Mouse (Mus musculus): ENCODE measurements around the gene 9530077C05Rik. TPM values are rescaled to one million over a fixed set of nuclear protein-coding genes. Genes with fewer than 3 reads are reported as not detected.
A peak's percentile ranks its signal among the peaks of the same experiment; 100 is the strongest.

Gene 9530077C05Rik
- 0.75 and 1.2 TPM in 2 replicates for polyA plus RNA-seq (2012; rRNA removed)

DNA sequence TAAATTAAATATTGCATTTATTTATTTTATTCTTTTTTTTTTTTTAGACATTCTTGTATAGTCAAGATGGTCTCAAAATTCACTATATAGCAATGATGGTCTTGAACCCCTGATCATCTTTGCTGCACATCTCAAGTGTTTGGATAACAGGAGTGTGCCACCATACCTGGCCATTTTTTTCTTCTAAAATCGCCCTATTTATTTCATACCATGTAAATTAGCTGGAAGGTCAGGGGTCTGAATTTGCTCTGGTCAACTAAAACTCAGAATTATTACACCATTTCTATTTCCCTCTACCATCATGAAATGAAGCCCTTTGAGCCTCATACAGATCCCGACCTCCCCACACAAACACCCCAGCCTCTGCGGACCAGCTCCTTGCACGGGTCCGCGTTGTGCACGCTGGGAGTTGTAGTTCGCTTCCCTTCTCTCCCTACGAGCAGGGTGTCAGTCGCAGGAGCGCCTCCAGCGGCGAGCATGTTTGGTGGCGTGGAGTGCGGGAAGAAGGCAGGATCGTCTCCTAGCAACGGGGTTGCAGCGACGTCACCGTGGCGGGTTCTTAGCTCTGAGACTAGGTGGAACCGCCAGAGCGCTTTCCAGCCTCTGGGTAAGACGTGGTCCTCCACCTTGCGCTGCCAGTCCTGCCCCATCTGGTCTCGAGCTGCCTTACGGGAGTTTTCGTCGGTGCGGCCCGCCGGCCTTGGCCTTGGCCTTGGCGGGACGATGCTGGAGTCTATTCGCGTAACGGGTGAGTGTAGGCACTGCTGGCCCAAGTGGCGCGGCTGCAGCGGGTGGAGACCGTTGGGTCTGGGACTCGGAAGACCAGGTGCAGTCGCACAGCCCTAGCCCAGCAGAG is at the start of gene 9530077C05Rik:
TSS of gene 9530077C05Rik (plus strand) at position 512 of the 856 bp plus-strand sequence.
- TF ChIP-seq CTCF (IDR thresholded peaks at IDR 0.05; ENCODE audit: insufficient read depth, low read length) (peak; percentile 85), POLR2A (IDR thresholded peaks at IDR 0.05; ENCODE audit: borderline replicate concordance, extremely low read depth, low read depth, low read length) (no peak; the same call in 1 of the 2 replicates)
- H3K4me1 ChIP-seq (ENCODE audit: control insufficient read depth, insufficient read depth, low read length): no peaks in the 10 kb centered on the region
- DNase-seq: peak; percentile 92
- 1% methylated on average over 43 of the region's 43 CpGs for WGBS
- H3K4me3 ChIP-seq (replicated peaks; ENCODE audit: extremely low read depth, low read depth, low read length): peak within 1 kb of the TSS; percentile 90

GRCm38 (mm10) chr9:22366221-22366620 is 45.1 kb upstream of the 9530077C05Rik start:
- no peak overlapping the region for H3K4me3 ChIP-seq (replicated peaks; ENCODE audit: extremely low read depth, low read depth, low read length)
- no peak for DNase-seq
- H3K4me1 ChIP-seq (ENCODE audit: control insufficient read depth, insufficient read depth, low read length): no peaks in the 10 kb centered on the region
- TF ChIP-seq CTCF (IDR thresholded peaks at IDR 0.05; ENCODE audit: insufficient read depth, low read length) (no peak), POLR2A (IDR thresholded peaks at IDR 0.05; ENCODE audit: borderline replicate concordance, extremely low read depth, low read depth, low read length) (no peak)
- WGBS: 85% methylated on average over 2 of the region's 2 CpGs

DNA sequence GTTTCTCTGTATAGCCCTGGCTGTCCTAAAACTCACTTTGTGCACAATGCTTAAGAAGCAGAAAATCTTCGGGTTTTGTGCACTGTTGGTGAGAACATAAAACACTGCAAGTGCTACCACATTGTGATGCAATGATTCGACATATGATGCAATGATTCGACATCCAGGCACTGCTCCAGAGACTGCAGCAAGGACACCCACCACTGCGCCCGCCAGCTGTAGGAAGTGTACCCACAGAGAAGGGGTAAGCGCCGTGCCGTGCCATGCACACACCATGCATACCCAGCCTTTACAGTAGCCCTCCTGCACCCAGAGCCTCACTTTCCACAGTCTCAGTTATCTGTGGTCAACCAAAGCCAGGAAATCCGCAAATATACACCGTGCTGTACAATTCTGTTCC is 44.7 kb upstream of the 9530077C05Rik start:
- TF ChIP-seq CTCF (IDR thresholded peaks at IDR 0.05; ENCODE audit: insufficient read depth, low read length) (no peak), POLR2A (IDR thresholded peaks at IDR 0.05; ENCODE audit: borderline replicate concordance, extremely low read depth, low read depth, low read length) (no peak)
- Histone ChIP-seq H3K4me1 (ENCODE audit: control insufficient read depth, insufficient read depth, low read length) (no peaks in the 10 kb centered on the region), H3K4me3 (replicated peaks; ENCODE audit: extremely low read depth, low read depth, low read length) (no peak overlapping the region)
- WGBS: 84% methylated on average over 10 of the region's 10 CpGs
- DNase-seq: no peak

DNA sequence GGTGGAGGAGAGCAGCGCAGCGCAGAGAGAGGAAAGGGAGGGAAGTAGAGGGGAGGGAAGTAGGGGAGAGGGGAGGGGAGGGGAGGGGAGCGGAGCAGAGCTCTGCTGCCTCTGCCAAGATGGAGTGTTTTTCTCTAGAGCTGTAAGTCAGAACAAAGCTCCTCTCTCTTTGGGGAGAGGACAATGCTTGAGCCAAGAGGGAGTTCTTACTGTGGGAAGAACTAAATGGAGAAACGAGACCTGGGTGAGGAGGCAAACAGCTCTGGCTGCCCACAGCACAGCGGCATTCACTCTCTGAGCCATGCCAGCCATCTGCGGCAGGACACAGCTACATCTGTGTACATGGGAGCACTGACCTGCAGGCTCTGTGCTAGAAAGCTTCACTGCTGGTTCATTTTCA is 43.3 kb upstream of the 9530077C05Rik start:
- DNase-seq: no peak
- WGBS: 63% methylated on average over 6 of the region's 6 CpGs
- Histone ChIP-seq H3K4me3 (replicated peaks; ENCODE audit: extremely low read depth, low read depth, low read length) (no peak overlapping the region), H3K4me1 (ENCODE audit: control insufficient read depth, insufficient read depth, low read length) (no peaks in the 10 kb centered on the region)
- TF ChIP-seq POLR2A (IDR thresholded peaks at IDR 0.05; ENCODE audit: borderline replicate concordance, extremely low read depth, low read depth, low read length) (no peak), CTCF (IDR thresholded peaks at IDR 0.05; ENCODE audit: insufficient read depth, low read length) (no peak)

- no peak for DNase-seq
- no peaks in the 10 kb centered on the region for H3K4me1 ChIP-seq (ENCODE audit: control insufficient read depth, insufficient read depth, low read length)
- no peak overlapping the region for H3K4me3 ChIP-seq (replicated peaks; ENCODE audit: extremely low read depth, low read depth, low read length)
- 96% methylated on average over 4 of the region's 4 CpGs for WGBS
- no peak for TF ChIP-seq CTCF (IDR thresholded peaks at IDR 0.05; ENCODE audit: insufficient read depth, low read length)
Observed at GRCm38 (mm10) chr9:22372760-22373159, 38.6 kb upstream of the 9530077C05Rik start.

GRCm38 (mm10) chr9:22376086-22376485 is 35.2 kb upstream of the 9530077C05Rik start:
- Histone ChIP-seq H3K4me1 (ENCODE audit: control insufficient read depth, insufficient read depth, low read length) (no peaks in the 10 kb centered on the region), H3K4me3 (replicated peaks; ENCODE audit: extremely low read depth, low read depth, low read length) (no peak overlapping the region)
- TF ChIP-seq POLR2A (IDR thresholded peaks at IDR 0.05; ENCODE audit: borderline replicate concordance, extremely low read depth, low read depth, low read length) (no peak), CTCF (IDR thresholded peaks at IDR 0.05; ENCODE audit: insufficient read depth, low read length) (no peak)
- no peak for DNase-seq
- WGBS: 82% methylated on average over 5 of the region's 5 CpGs

DNA sequence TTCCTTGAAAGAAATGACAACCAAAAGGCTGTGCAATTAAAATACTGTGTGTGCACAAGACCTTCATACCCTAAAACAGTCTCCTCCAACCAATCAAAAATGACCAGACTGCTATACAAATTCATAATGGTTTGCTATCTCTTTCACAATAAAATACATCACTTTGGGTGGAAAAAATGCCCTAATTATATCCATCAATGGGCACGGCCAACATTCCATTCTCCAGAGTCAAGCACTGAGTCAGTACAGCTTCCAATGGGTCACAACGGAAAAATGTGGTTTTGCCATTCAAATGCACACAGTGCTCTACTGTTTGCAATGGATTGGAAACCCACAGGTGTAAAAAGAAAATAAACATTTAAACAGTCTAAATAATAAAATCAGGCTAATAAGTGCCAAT is 25.4 kb upstream of the 9530077C05Rik start:
- TF ChIP-seq POLR2A (IDR thresholded peaks at IDR 0.05; ENCODE audit: borderline replicate concordance, extremely low read depth, low read depth, low read length): no peak
- no peak for TF ChIP-seq CTCF (IDR thresholded peaks at IDR 0.05; ENCODE audit: insufficient read depth, low read length)
- H3K4me1 ChIP-seq (ENCODE audit: control insufficient read depth, insufficient read depth, low read length): no peaks in the 10 kb centered on the region
- WGBS: 45% methylated on average over 2 of the region's 2 CpGs
- DNase-seq: no peak
- no peak overlapping the region for H3K4me3 ChIP-seq (replicated peaks; ENCODE audit: extremely low read depth, low read depth, low read length)

DNA sequence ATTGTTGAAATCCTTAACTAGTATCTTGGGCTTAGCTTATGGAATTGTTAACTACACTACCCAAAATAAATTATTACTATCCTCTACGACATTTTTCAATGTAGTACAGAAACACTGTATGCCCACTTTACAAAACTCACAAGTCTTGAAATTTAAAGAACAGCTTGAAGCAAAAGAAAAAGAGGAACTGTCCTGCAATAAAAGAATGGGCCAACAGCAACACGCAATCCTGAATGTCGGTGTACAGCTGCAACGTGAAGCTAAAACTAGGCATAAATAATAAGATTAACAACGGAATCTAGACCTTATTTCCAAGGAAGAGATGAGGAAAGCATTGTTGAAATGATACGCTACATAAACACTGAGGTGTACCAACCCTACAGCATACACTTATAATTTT is 23.4 kb upstream of the 9530077C05Rik start:
- TF ChIP-seq CTCF (IDR thresholded peaks at IDR 0.05; ENCODE audit: insufficient read depth, low read length) (no peak), POLR2A (IDR thresholded peaks at IDR 0.05; ENCODE audit: borderline replicate concordance, extremely low read depth, low read depth, low read length) (no peak)
- H3K4me1 ChIP-seq (ENCODE audit: control insufficient read depth, insufficient read depth, low read length): no peaks in the 10 kb centered on the region
- no peak for DNase-seq
- 16% methylated on average over 6 of the region's 6 CpGs for WGBS
- H3K4me3 ChIP-seq (replicated peaks; ENCODE audit: extremely low read depth, low read depth, low read length): no peak overlapping the region

DNA sequence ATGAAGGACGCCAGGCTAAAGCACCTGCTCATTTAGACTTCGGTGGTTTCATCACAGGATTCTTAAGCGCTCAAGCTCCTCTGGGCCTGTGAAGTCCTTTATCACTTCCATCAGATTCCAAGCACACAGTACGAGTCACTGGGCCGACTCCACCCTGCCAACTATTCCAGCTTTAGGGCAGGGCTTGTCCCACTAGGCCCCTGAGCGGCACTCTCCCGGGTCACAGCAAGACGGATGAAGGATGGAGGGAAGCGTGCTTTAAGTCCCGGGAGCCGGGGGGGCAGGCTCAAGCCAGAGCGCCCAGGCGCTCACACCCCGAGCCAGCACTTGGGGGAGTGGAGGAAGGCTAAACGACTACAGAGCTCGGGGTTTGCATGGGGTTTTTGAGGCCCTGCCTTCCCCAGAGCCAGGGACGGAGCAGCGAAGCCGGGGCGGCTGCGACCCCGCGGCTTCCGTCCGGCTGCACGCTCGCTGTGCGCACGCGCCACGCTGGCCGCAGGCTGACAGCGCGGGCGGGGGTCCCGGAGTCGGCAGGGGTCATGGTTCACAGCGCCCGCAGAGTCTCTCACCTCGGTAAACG is 22.8 kb upstream of the 9530077C05Rik start:
- WGBS: under 1% methylated on average over 41 of the region's 41 CpGs
- peak overlapping the region; percentile 83 for H3K4me3 ChIP-seq (replicated peaks; ENCODE audit: extremely low read depth, low read depth, low read length)
- no peaks in the 10 kb centered on the region for H3K4me1 ChIP-seq (ENCODE audit: control insufficient read depth, insufficient read depth, low read length)
- TF ChIP-seq CTCF (IDR thresholded peaks at IDR 0.05; ENCODE audit: insufficient read depth, low read length) (no peak), POLR2A (IDR thresholded peaks at IDR 0.05; ENCODE audit: borderline replicate concordance, extremely low read depth, low read depth, low read length) (no peak)
- DNase-seq: no peak

GRCm38 (mm10) chr9:22389021-22389476 is 22.3 kb upstream of the 9530077C05Rik start, which contains the start of gene Anln:
Gene Anln, minus strand, starts transcription at chr9:22389188.
- DNase-seq: peak; percentile 91
- TF ChIP-seq CTCF (IDR thresholded peaks at IDR 0.05; ENCODE audit: insufficient read depth, low read length) (0 out of 2 replicates have a peak, but pooled peaks have one; percentile 3), POLR2A (IDR thresholded peaks at IDR 0.05; ENCODE audit: borderline replicate concordance, extremely low read depth, low read depth, low read length) (peak; percentile 99)
- under 1% methylated on average over 43 of the region's 44 CpGs for WGBS
- Histone ChIP-seq H3K4me3 (replicated peaks; ENCODE audit: extremely low read depth, low read depth, low read length) (peak within 1 kb of the TSS; percentile 83), H3K4me1 (ENCODE audit: control insufficient read depth, insufficient read depth, low read length) (no peaks in the 10 kb centered on the region)

Data from lung, adult 2 months (tissue).